Mouse (Mus musculus) forebrain, embryonic 11.5 days (tissue): ENCODE results near the gene Capn1. TPM values are rescaled to one million over a fixed set of nuclear protein-coding genes. Genes with fewer than 3 reads are reported as not detected.

Experiments used
- ATAC-seq: fragments of 200-750 bp; cut with Nextera tagmentation; replicated peaks from 2 replicates; pipeline ENCODE4 v1.8.0; 2017; ENCODE audit warnings: moderate TSS enrichment; ENCODE audit not compliant: low FRiP score
- DNase-seq: peaks from one replicate; pipeline ENCODE4 v3.0.0-alpha.2; 2017; ENCODE audit warnings: low spot score
- H3K27ac ChIP-seq: fragments of 300-500 bp; sonication (generic); 2 replicates; pipeline ENCODE4 v1.5.1; 2014; ENCODE audit warnings: low read depth, low read length
- H3K27me3 ChIP-seq: fragments of 300-500 bp; sonication (generic); 2 replicates; pipeline ENCODE4 v1.6.1; 2014; ENCODE audit warnings: mild to moderate bottlenecking, low read length, mixed read lengths; ENCODE audit not compliant: control insufficient read depth, insufficient read depth
- H3K36me3 ChIP-seq: fragments of 300-500 bp; sonication (generic); 2 replicates; pipeline ENCODE4 v1.6.1; 2014; ENCODE audit warnings: mild to moderate bottlenecking, low read length, moderate library complexity, mixed read lengths; ENCODE audit not compliant: control insufficient read depth, insufficient read depth
- H3K4me1 ChIP-seq: fragments of 300-500 bp; sonication (generic); replicated peaks from 2 replicates; pipeline ENCODE4 v1.6.1; 2014; ENCODE audit warnings: low read length, mixed read lengths; ENCODE audit not compliant: control insufficient read depth, insufficient read depth
- H3K4me2 ChIP-seq: fragments of 300-500 bp; sonication (generic); 2 replicates; pipeline ENCODE4 v1.6.1; 2014; ENCODE audit warnings: low read depth, mild to moderate bottlenecking, low read length, moderate library complexity, mixed read lengths; ENCODE audit not compliant: severe bottlenecking
- H3K4me3 ChIP-seq: fragments of 300-500 bp; sonication (generic); 2 replicates; pipeline ENCODE4 v1.5.1; 2014; ENCODE audit warnings: low read depth, low read length
- H3K9ac ChIP-seq: fragments of 300-500 bp; sonication (generic); 2 replicates; pipeline ENCODE4 v1.6.1; 2014; ENCODE audit warnings: low read length
- H3K9me3 ChIP-seq: fragments of 300-500 bp; sonication (generic); 2 replicates; pipeline ENCODE4 v1.6.1; 2016; ENCODE audit warnings: low read length, mixed read lengths; ENCODE audit not compliant: control insufficient read depth
- WGBS: fragments of 180-500 bp; shearing (Covaris S2); extraction: QIAGEN DNeasy Blood & Tissue Kit; methylation state at CpG from one replicate; pipeline ENCODE4 v1.1.7; 2014; 5-methylcytosine and 5-hydroxymethylcytosine counted together
- polyA plus RNA-seq: library from polyadenylated mRNA; unstranded; fragments of >200 nt; fragmentation: Nextera tagmentation; extraction: Ambion mirVana; gene quantifications from 2 replicates; pipeline ENCODE4 v1.2.1, GENCODE M21; 2014

Capn1 gene
- polyA plus RNA-seq, 1 experiment from 2014 or later = 3.9 TPM

DNA sequence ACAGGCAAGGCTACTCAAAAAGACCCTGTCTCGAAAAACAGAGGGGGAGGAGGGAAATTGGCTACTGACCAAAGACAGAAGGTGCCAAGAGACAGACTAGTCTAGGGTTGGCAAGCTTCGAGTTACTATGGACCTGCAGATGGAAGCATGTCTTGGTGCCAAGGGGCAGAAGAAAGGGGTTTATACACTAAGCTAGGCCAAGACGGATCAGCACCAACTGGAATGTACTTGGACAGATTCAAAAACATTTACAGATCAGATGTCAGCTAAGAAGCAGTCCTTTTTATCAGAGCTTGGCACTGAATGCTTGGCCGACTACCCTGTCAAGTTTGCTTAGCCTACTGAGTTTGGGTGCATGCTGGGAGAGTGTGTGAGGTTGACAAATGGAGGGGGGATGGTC is 40.0 kb downstream of the Capn1 start:
- no peak for ATAC-seq
- no peaks in the 10 kb centered on the region for H3K4me1 ChIP-seq

DNA sequence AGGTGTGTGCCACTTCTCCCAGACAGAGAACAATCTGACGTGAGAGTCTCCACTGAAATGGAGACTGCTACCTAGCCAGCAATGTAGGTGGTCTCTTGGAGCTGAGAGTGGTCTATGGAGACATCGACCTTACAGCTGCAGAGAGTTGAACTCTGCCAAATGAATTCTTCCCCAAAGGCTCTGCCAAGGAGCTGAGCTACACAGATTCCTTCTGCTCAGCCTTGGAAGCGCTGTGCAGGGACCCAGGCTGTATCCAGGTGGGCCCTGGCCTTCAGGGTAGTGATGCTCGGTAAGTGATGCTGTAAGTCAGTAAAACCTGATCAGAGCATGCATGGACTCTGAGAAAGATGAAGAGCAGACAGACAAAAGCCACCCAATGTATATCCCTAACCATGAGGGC is 40.6 kb downstream of the Capn1 start:
- Histone ChIP-seq H3K27me3 (no peaks in the 10 kb centered on the region), H3K9ac (no peak overlapping the region), H3K4me2 (no peak overlapping the region), H3K27ac (no peak overlapping the region), H3K4me1 (no peaks in the 10 kb centered on the region), H3K4me3 (no peak overlapping the region), H3K36me3 (no peaks in the 10 kb centered on the region), H3K9me3 (no peaks in the 10 kb centered on the region)
- DNase-seq (no peak), ATAC-seq (no peak)
- 82% methylated on average over 4 of the region's 4 CpGs for WGBS

More for the DNA sequence above, 40.0 kb downstream of the Capn1 start:
- Histone ChIP-seq H3K9me3 (no peaks in the 10 kb centered on the region), H3K4me2 (no peak overlapping the region), H3K9ac (no peak overlapping the region), H3K4me3 (no peak overlapping the region), H3K27ac (no peak overlapping the region), H3K27me3 (no peaks in the 10 kb centered on the region), H3K36me3 (no peaks in the 10 kb centered on the region)
- 80% methylated on average over 4 of the region's 4 CpGs for WGBS
- no peak for DNase-seq

DNA sequence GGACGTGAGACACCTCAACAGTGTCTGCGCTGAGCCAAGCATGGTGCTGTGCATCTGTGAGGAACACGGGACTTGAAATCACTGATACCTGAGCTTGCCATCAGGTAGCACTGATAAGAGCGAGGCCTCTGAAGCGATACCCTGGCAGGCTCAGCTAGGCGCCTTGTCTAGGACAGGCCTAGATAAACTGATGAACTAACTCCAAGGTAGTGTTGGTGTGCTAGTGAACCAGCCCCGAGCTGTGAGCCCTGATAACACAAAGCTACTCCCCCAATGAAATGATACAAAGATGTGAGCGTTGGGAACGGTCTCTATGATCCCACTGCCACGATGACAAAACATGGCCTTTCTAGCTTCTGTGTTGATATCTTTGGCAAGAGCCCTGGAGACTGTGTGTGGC is 48.0 kb downstream of the Capn1 start:
- Histone ChIP-seq H3K36me3 (no peaks in the 10 kb centered on the region), H3K27me3 (no peaks in the 10 kb centered on the region), H3K4me3 (no peak overlapping the region), H3K9ac (no peak overlapping the region), H3K4me2 (no peak overlapping the region), H3K27ac (no peak overlapping the region), H3K9me3 (no peaks in the 10 kb centered on the region), H3K4me1 (peaks cover 9% of the 10 kb centered on the region; the same call in 1 of the 2 replicates)
- ATAC-seq = no peak
- WGBS = 89% methylated on average over 10 of the region's 10 CpGs
- no peak for DNase-seq

DNA sequence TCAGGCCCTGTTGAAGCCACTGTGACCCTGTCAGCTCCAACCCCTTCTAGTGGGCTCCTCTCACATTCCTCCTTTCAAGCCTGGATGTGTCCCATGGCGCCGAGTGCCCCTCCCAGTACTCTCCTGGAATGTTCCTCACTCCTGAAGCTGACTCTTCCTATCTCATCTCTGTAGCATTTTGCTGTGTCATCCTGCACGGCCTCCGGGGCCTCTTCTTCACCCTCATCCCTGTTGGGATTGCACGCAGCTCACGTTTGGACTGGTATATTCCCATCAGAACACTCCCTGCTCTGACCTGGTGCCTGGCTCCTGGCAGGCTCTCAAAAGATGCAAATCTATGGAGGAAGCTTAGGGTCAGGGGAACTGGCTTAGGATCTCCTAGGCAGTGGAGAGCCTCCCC is 48.9 kb downstream of the Capn1 start:
- WGBS = 76% methylated on average over 6 of the region's 6 CpGs
- Histone ChIP-seq H3K27ac (no peak overlapping the region), H3K9ac (no peak overlapping the region; the same call in 1 of the 2 replicates), H3K36me3 (no peaks in the 10 kb centered on the region), H3K4me1 (peaks cover 14% of the 10 kb centered on the region; the same call in 1 of the 2 replicates), H3K9me3 (no peaks in the 10 kb centered on the region), H3K4me3 (no peak overlapping the region), H3K27me3 (no peaks in the 10 kb centered on the region), H3K4me2 (no peak overlapping the region)
- no peak for DNase-seq
- no peak for ATAC-seq

DNA sequence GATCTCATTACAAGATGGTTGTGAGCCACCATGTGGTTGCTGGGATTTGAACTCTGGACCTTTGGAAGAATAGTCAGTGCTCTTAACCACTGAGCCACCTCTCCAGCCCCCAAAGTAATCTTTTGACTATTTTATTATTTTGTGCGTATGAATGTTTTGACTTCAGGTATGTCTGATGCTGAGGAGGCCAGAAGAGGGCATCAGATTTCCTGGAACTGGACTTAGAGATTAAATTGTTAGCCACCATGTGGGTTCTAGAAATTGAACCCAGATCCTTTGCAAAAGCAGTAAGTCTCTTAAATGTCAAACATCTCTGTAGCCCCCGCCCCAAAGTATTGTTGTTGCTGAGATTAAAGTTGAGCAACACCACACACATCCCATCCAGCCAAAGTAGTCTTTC is 49.8 kb downstream of the Capn1 start:
- no peak overlapping the region for H3K4me2 ChIP-seq
- 94% methylated on average over 2 of the region's 2 CpGs for WGBS
- ATAC-seq (no peak), DNase-seq (no peak)
- H3K27ac ChIP-seq = no peak overlapping the region
- no peaks in the 10 kb centered on the region for H3K36me3 ChIP-seq
- H3K4me1 ChIP-seq = peaks cover 16% of the 10 kb centered on the region; the same call in 1 of the 2 replicates
- H3K9me3 ChIP-seq = no peaks in the 10 kb centered on the region
- H3K9ac ChIP-seq = no peak overlapping the region
- H3K27me3 ChIP-seq = no peaks in the 10 kb centered on the region
- H3K4me3 ChIP-seq = no peak overlapping the region

DNA sequence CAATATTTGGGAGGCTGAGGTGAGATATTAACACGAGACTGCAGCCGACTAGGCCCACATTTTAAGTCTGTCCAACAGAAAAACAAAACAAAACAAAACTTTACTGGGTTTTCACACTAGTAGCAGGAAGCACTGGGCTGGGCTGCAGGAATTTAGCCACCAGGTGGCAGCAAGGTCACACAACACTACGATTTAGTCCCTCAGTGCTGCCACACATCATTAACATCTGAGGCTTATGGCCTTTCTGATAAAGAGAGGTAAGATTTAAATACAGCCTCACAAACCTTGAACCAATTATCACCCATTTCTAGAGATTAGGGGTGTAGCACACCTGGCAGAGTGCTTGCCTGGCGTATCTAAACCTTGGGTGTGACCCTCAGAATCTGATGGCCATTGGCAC is 50.4 kb downstream of the Capn1 start:
- no peak overlapping the region for H3K9ac ChIP-seq
- H3K27me3 ChIP-seq = no peaks in the 10 kb centered on the region
- no peak overlapping the region for H3K4me2 ChIP-seq
- H3K36me3 ChIP-seq = no peaks in the 10 kb centered on the region
- WGBS = 13% methylated on average over 4 of the region's 4 CpGs
- H3K4me3 ChIP-seq = no peak overlapping the region
- no peaks in the 10 kb centered on the region for H3K9me3 ChIP-seq
- H3K4me1 ChIP-seq = peaks cover 16% of the 10 kb centered on the region; the same call in 1 of the 2 replicates
- DNase-seq (peak; percentile 84), ATAC-seq (no peak)
- no peak overlapping the region for H3K27ac ChIP-seq

DNA sequence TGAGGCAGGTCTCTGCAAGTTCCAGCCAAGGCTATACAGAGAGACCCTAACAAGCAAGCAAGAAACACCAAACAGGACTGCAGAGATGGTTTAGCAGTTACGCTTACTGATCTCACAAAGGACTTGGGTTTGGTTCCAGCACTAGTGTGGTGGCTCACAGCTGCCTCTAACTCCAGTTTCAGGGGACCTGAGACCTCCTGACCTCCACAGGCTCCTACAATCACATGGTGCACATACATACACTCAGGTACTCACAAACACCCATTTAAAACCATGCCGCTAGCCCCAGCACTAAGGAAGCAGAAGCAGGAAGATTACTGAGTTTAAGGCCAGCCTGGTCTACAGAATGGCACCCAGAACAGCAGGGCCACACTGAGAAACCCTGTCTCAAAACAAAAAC is 50.9 kb downstream of the Capn1 start:
- ATAC-seq = no peak
- Histone ChIP-seq H3K4me2 (peak overlapping the region; percentile 92; the same call in 1 of the 2 replicates), H3K9ac (peak overlapping the region; percentile 79), H3K27me3 (no peaks in the 10 kb centered on the region), H3K4me3 (peak overlapping the region; percentile 77), H3K27ac (no peak overlapping the region), H3K36me3 (no peaks in the 10 kb centered on the region), H3K4me1 (peaks cover 16% of the 10 kb centered on the region; the same call in 1 of the 2 replicates), H3K9me3 (no peaks in the 10 kb centered on the region)
- DNase-seq = no peak
- 84% methylated on average over 2 of the region's 2 CpGs for WGBS

DNA sequence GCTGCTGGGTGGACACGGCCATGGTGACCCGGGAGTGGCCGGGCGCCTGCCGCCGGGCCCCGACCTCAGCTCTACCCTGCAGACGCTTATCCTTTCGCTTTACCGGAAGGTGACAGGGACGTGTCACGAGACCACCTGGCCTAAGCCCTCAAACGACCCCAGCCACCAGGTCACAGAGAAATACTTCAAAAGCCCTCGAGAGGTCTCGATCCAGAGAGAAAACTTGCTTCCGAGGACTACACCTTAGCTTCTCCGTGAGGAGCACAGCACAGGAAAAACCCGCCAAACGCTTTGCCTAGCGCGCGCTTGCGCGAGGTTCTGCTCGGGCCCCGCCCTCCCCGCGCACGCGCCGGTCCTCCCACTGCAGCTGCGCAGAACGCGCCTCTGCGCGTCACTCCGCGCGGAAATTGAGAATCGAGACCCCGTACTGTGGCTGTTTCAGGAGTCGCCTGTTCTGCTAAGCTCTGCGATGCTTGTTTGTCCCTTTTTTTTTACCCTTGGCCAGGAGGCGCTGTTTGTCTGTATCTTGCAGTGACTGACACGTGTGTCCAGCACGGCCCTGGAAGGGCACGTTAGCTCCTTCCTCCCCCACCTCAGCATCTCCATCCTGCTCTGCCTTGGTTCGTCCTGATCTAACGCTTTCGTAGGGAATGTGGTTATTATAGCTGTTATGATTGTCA is 51.7 kb downstream of the Capn1 start, which contains the start of gene Pola2:
Gene Pola2 (minus strand): TSS at position 320 of the 680 bp plus-strand sequence.
- Histone ChIP-seq H3K36me3 (no peaks in the 10 kb centered on the region; the same call in 1 of the 2 replicates), H3K4me1 (peaks cover 16% of the 10 kb centered on the region; the same call in 1 of the 2 replicates), H3K27me3 (no peaks in the 10 kb centered on the region), H3K9ac (peak within 1 kb of the TSS; percentile 79), H3K9me3 (no peaks in the 10 kb centered on the region), H3K4me3 (peak within 1 kb of the TSS; percentile 77), H3K27ac (peak within 1 kb of the TSS; percentile 46; the same call in 1 of the 2 replicates), H3K4me2 (peak within 1 kb of the TSS; percentile 92)
- under 1% methylated on average over 50 of the region's 50 CpGs for WGBS
- ATAC-seq (peak; percentile 93), DNase-seq (peak; percentile 92)

GRCm38 (mm10) chr19:5962651-5963050 is 53.0 kb downstream of the Capn1 start:
- Histone ChIP-seq H3K9me3 (no peaks in the 10 kb centered on the region), H3K9ac (peak overlapping the region; percentile 79), H3K4me1 (peaks cover 16% of the 10 kb centered on the region; the same call in 1 of the 2 replicates), H3K27ac (no peak overlapping the region), H3K36me3 (no peaks in the 10 kb centered on the region; the same call in 1 of the 2 replicates), H3K27me3 (no peaks in the 10 kb centered on the region), H3K4me2 (peak overlapping the region; percentile 92), H3K4me3 (peak overlapping the region; percentile 77)
- WGBS = 36% methylated on average over 1 of the region's 1 CpGs
- ATAC-seq (no peak), DNase-seq (no peak)
